Mouse (Mus musculus) midbrain, embryonic 16.5 days (tissue): ENCODE measurements at regions not wholly inside any gene's neighbourhood (a gene's known extent, or its start where the extent isn't known, plus 50 kb on each side); places are given as distances from the start of the nearest gene placed in this dataset.

Experiments
- ATAC-seq: fragments of 200-750 bp; cut with Nextera tagmentation; 2 replicates; pipeline ENCODE4 v1.8.0; 2017; ENCODE audit warnings: moderate TSS enrichment
- H3K27ac ChIP-seq: fragments of 300-500 bp; sonication (generic); 2 replicates; pipeline ENCODE4 v1.5.1; 2014; ENCODE audit warnings: mild to moderate bottlenecking, low read length, mixed read lengths
- H3K27me3 ChIP-seq: fragments of 300-500 bp; sonication (generic); 2 replicates; pipeline ENCODE4 v1.6.1; 2014; ENCODE audit warnings: low read depth, low read length, mixed read lengths; ENCODE audit not compliant: control insufficient read depth, insufficient read depth
- H3K36me3 ChIP-seq: fragments of 300-500 bp; sonication (generic); 2 replicates; pipeline ENCODE4 v1.6.1; 2014; ENCODE audit warnings: mild to moderate bottlenecking, low read length, moderate library complexity, mixed read lengths; ENCODE audit not compliant: control insufficient read depth, insufficient read depth
- H3K4me1 ChIP-seq: fragments of 300-500 bp; sonication (generic); 2 replicates; pipeline ENCODE4 v1.6.1; 2014; ENCODE audit warnings: mild to moderate bottlenecking, low read length, mixed read lengths; ENCODE audit not compliant: control insufficient read depth, insufficient read depth
- H3K4me2 ChIP-seq: fragments of 300-500 bp; sonication (generic); 2 replicates; pipeline ENCODE4 v1.6.1; 2014; ENCODE audit warnings: mild to moderate bottlenecking, low read length, mixed read lengths
- H3K4me3 ChIP-seq: fragments of 300-500 bp; sonication (generic); 2 replicates; pipeline ENCODE4 v1.5.1; 2014; ENCODE audit warnings: low read depth, mild to moderate bottlenecking, low read length, moderate library complexity, mixed read lengths
- H3K9ac ChIP-seq: fragments of 300-500 bp; sonication (generic); 2 replicates; pipeline ENCODE4 v1.6.1; 2014; ENCODE audit warnings: low read depth, low read length, mixed read lengths
- H3K9me3 ChIP-seq: fragments of 300-500 bp; sonication (generic); replicated peaks from 2 replicates; pipeline ENCODE4 v1.6.1; 2014; ENCODE audit warnings: mild to moderate bottlenecking, low read length, mixed read lengths; ENCODE audit not compliant: control insufficient read depth, poor library complexity, severe bottlenecking
- WGBS: fragments of 180-500 bp; shearing (Covaris S2); extraction: QIAGEN DNeasy Blood & Tissue Kit; methylation state at CpG from one replicate; pipeline ENCODE4 v1.1.7; 2014; 5-methylcytosine and 5-hydroxymethylcytosine counted together

GRCm38 (mm10) chr15:8582676-8583075, 62.9 kb upstream of the Gm2310 start:
- Histone ChIP-seq H3K27me3 (no peaks in the 10 kb centered on the region), H3K9ac (no peak overlapping the region), H3K36me3 (no peaks in the 10 kb centered on the region), H3K4me3 (no peak overlapping the region), H3K27ac (no peak overlapping the region), H3K9me3 (no peaks in the 10 kb centered on the region), H3K4me2 (no peak overlapping the region), H3K4me1 (no peaks in the 10 kb centered on the region)
- 59% methylated on average over 6 of the region's 6 CpGs for WGBS
- no peak for ATAC-seq

GRCm38 (mm10) chr15:8581146-8581913, 61.6 kb upstream of the Gm2310 start:
- WGBS = 70% methylated on average over 8 of the region's 8 CpGs
- ATAC-seq = no peak
- Histone ChIP-seq H3K27ac (no peak overlapping the region), H3K27me3 (no peaks in the 10 kb centered on the region), H3K36me3 (no peaks in the 10 kb centered on the region), H3K9me3 (no peaks in the 10 kb centered on the region), H3K9ac (no peak overlapping the region), H3K4me1 (no peaks in the 10 kb centered on the region), H3K4me3 (no peak overlapping the region), H3K4me2 (no peak overlapping the region)

- no peaks in the 10 kb centered on the region for H3K36me3 ChIP-seq
- H3K4me1 ChIP-seq = no peaks in the 10 kb centered on the region
- no peak overlapping the region for H3K4me3 ChIP-seq
- no peak overlapping the region for H3K27ac ChIP-seq
- H3K27me3 ChIP-seq = no peaks in the 10 kb centered on the region
- no peaks in the 10 kb centered on the region for H3K9me3 ChIP-seq
- no peak overlapping the region for H3K4me2 ChIP-seq
- no peak overlapping the region for H3K9ac ChIP-seq
- ATAC-seq = no peak
These were observed 60.3 kb upstream of the Gm2310 start for GRCm38 (mm10) chr15:8580077-8580476.

- no peak for ATAC-seq
- H3K9ac ChIP-seq = no peak overlapping the region
- H3K9me3 ChIP-seq = no peaks in the 10 kb centered on the region
- H3K36me3 ChIP-seq = no peaks in the 10 kb centered on the region
- no peaks in the 10 kb centered on the region for H3K27me3 ChIP-seq
- WGBS = 9% methylated on average over 3 of the region's 3 CpGs
- H3K4me1 ChIP-seq = no peaks in the 10 kb centered on the region
- no peak overlapping the region for H3K4me3 ChIP-seq
- no peak overlapping the region for H3K4me2 ChIP-seq
- H3K27ac ChIP-seq = no peak overlapping the region
These were observed 57.7 kb upstream of the Gm2310 start for GRCm38 (mm10) chr15:8577480-8577881.

- H3K4me3 ChIP-seq = no peak overlapping the region
- WGBS = 79% methylated on average over 5 of the region's 5 CpGs
- no peaks in the 10 kb centered on the region for H3K9me3 ChIP-seq
- ATAC-seq = no peak
- no peaks in the 10 kb centered on the region for H3K27me3 ChIP-seq
- H3K27ac ChIP-seq = no peak overlapping the region
- no peak overlapping the region for H3K4me2 ChIP-seq
- H3K36me3 ChIP-seq = no peaks in the 10 kb centered on the region
- no peaks in the 10 kb centered on the region for H3K4me1 ChIP-seq
- H3K9ac ChIP-seq = no peak overlapping the region
These were observed 57.2 kb upstream of the Gm2310 start for GRCm38 (mm10) chr15:8576975-8577374.

- Histone ChIP-seq H3K9me3 (no peaks in the 10 kb centered on the region), H3K27me3 (peaks cover 6% of the 10 kb centered on the region), H3K4me3 (peak overlapping the region; percentile 63), H3K27ac (no peak overlapping the region), H3K4me1 (peaks cover 5% of the 10 kb centered on the region; the same call in 1 of the 2 replicates), H3K4me2 (peak overlapping the region; percentile 88), H3K36me3 (no peaks in the 10 kb centered on the region), H3K9ac (peak overlapping the region; percentile 60)
- ATAC-seq = peak; percentile 68
- WGBS = 4% methylated on average over 11 of the region's 11 CpGs
These were observed 49.9 kb upstream of the Gm2310 start for GRCm38 (mm10) chr15:8569617-8570016.
